ENCODE assay signal across 10 mouse cellular contexts in genomic region chr2:127890526-127890925, GRCm38 (mm10). TPM values are rescaled to one million over a fixed set of nuclear protein-coding genes. Genes with fewer than 3 reads are reported as not detected.
DNase-seq lines count a peak whose midpoint lies in the region; ATAC-seq and TF ChIP-seq lines count a peak whose summit lies in the region.
"Had no signal": no experiment of that assay in that cellular context is flagged by ENCODE, and none has a peak within 500 bp of the region (broad histone marks: within the 10 kb centered on the region; RNA-seq: fewer than 3 reads in every experiment).

No protein-coding gene starts in this region.

- no peak overlapping the region for H3K4me2 ChIP-seq in lung, postnatal 0 days (replicated peaks; ENCODE audit: low read depth, low read length)
- H3K4me2 ChIP-seq: limb, embryonic 15.5 days had no signal

- no peak overlapping the region for H3K9ac ChIP-seq in lung, postnatal 0 days (replicated peaks; ENCODE audit: low read depth)
- H3K9ac ChIP-seq: limb, embryonic 15.5 days had no signal

- ATAC-seq in granulocyte monocyte progenitor cell, adult 5-6 weeks (replicated peaks; ENCODE audit: poor library complexity, severe bottlenecking), result 0 out of 2 replicates have a peak, but pooled peaks have one; percentile 9
- ATAC-seq in lung, postnatal 0 days, result peak; percentile 98

- no peaks in the 10 kb centered on the region for H3K9me3 ChIP-seq in lung, postnatal 0 days (ENCODE audit: low read length)
- H3K9me3 ChIP-seq: limb, embryonic 15.5 days had no signal

- H3K27ac ChIP-seq in lung, postnatal 0 days (ENCODE audit: low read length), result peak overlapping the region; percentile 66
- H3K27ac ChIP-seq: limb, embryonic 15.5 days had no signal

- H3K4me1 ChIP-seq in lung, postnatal 0 days (ENCODE audit: insufficient read depth, low read depth, low read length), result peaks cover 10% of the 10 kb centered on the region; the same call in 1 of the 2 replicates

- no peaks in the 10 kb centered on the region for H3K36me3 ChIP-seq in lung, postnatal 0 days (ENCODE audit: insufficient read depth, low read length)
- H3K36me3 ChIP-seq: limb, embryonic 15.5 days had no signal

- WGBS in lung, postnatal 0 days, result 20% methylated on average over 8 of the region's 8 CpGs

- TF ChIP-seq CTCF in lung, postnatal 0 days (IDR thresholded peaks at IDR 0.05), result no peak

- no peaks in the 10 kb centered on the region for H3K27me3 ChIP-seq in lung, postnatal 0 days (replicated peaks; ENCODE audit: insufficient read depth, low read length)

- TF ChIP-seq EP300 in lung, postnatal 0 days (IDR thresholded peaks at IDR 0.05), result peak; percentile 90

- H3K4me3 ChIP-seq in lung, postnatal 0 days (ENCODE audit: low read depth, low read length), result no peak overlapping the region
- H3K4me3 ChIP-seq: limb, embryonic 15.5 days had no signal

- DNase-seq in cerebellum, postnatal 14 days, result peak; percentile 29 to 45
- no peak for DNase-seq in cerebellum, adult 9-11 months
- DNase-seq in Muller cell, postnatal 12 days (ENCODE audit: inconsistent ontology term), result peak; percentile 58
- DNase-seq in lung, postnatal 0 days (ENCODE audit: low spot score), result peak; percentile 95
- DNase-seq in frontal cortex, postnatal 14 days (ENCODE audit: low spot score in 2 of 2), result no peak
- no peak for DNase-seq in right cerebral cortex, postnatal 4 days
- no peak for DNase-seq in left cerebral cortex, adult 11 months (ENCODE audit: low spot score)

RNA-seq across cellular contexts. Expression of gene Acoxl, which starts 51.9 kb away (rescaled TPM):
- total RNA-seq in granulocyte monocyte progenitor cell, adult 5-6 weeks (2014; fragmentation: Nextera tagmentation), result not detected in 2 replicates
- 0.17 TPM in 1 of 2 replicates, not detected in the other for total RNA-seq in granulocyte monocyte progenitor cell, adult 5-6 weeks (2017)
- 16.1 and 17.0 TPM in 2 replicates for polyA plus RNA-seq in lung, postnatal 0 days (2015; fragmentation: Nextera tagmentation; extraction: Ambion mirVana)
- polyA plus RNA-seq: cortical plate, adult 2 months had no signal

RNA-seq across cellular contexts. Expression of gene Bub1, which starts 58.9 kb away (rescaled TPM):
- 26.9 and 56.1 TPM in 2 replicates for total RNA-seq in granulocyte monocyte progenitor cell, adult 5-6 weeks (2014; fragmentation: Nextera tagmentation)
- 61.3 and 66.2 TPM in 2 replicates for total RNA-seq in granulocyte monocyte progenitor cell, adult 5-6 weeks (2017)
- polyA plus RNA-seq in lung, postnatal 0 days (2015; fragmentation: Nextera tagmentation; extraction: Ambion mirVana), result 1.4 and 2.6 TPM in 2 replicates

Comparison
In these comparisons a context has a peak if more than half of its experiments do, and no peak if none do; other contexts are left out.
1. DNase-seq: peak in cerebellum, postnatal 14 days (2 of 2), Muller cell, postnatal 12 days (single experiment) and lung, postnatal 0 days (single experiment); none in cerebellum, adult 9-11 months (single experiment), frontal cortex, postnatal 14 days (0 of 2), right cerebral cortex, postnatal 4 days (single experiment) and left cerebral cortex, adult 11 months (single experiment).